Mouse (Mus musculus): ENCODE data around the gene Rbm14. TPM values are rescaled to one million over a fixed set of nuclear protein-coding genes. Genes with fewer than 3 reads are reported as not detected.

Rbm14 gene
- polyA plus RNA-seq, 1 experiment from 2014 or later: 43.8 TPM

DNA sequence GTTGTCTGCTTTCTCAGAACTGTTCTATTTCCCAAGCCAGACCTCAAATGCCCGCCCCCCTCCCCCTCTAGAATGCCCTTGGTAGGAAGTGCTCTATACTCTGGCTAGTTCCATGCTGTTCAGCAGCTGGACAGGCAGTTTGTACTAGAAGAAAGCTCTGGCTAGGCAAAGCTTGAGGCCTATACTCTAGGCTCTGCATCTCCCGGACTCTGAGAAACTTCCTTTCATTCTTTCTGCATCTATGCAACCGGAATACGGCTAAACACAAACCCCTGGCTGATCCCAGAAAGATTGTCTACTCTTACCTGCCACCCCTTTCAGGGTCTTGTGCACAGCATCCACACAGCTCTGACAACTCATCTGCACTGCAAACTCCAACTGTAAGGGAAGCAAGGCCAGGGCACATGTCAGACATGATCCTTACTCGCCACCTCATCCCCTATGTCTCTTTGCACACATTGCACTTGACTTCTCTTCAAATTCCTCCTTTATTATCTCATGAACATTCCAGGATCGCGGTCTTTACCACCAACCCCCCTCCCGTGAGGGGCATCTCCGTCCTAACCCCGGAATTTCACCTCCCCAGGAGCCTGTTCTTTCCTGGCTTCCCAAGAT is 27.2 kb upstream of the Rbm14 start:
- ATAC-seq (replicated peaks; ENCODE audit: low FRiP score, low read depth): peak; percentile 18; the same call in 1 of the 2 replicates
- WGBS: 24% methylated on average over 10 of the region's 10 CpGs
- TF ChIP-seq CTCF (IDR thresholded peaks at IDR 0.05; ENCODE audit: low read depth): no peak

DNA sequence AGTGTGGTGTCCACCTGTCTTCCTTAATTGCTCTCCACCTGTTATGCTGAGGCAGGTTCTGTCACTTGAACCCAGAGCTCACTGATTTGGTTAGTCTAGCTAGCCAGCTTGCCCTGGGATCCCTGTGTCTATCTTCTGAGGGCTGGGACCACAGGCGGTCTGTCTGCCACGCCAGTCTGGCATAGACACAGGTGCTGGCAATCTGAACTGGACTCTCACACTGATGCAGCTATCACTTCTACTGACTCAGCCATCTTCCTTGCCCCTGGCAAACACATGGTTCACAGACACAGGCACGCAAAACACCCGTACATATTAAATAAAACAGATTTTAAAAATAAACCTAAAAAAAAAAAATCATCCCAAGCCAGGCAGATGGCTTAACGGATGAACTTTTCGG is 25.6 kb upstream of the Rbm14 start:
- no peak overlapping the region for H3K4me2 ChIP-seq (ENCODE audit: low read length)
- ATAC-seq (replicated peaks; ENCODE audit: low FRiP score, low read depth) (no peak), DNase-seq (ENCODE audit: low spot score) (no peak)
- H3K9ac ChIP-seq (ENCODE audit: low read depth, low read length): no peak overlapping the region
- 94% methylated on average over 6 of the region's 6 CpGs for WGBS
- H3K9me3 ChIP-seq (replicated peaks; ENCODE audit: low read length): no peaks in the 10 kb centered on the region
- H3K36me3 ChIP-seq (ENCODE audit: insufficient read depth, low read length): 0 out of 2 replicates have a peak, but pooled peaks cover 2% of the 10 kb centered on the region
- no peak for TF ChIP-seq CTCF (IDR thresholded peaks at IDR 0.05; ENCODE audit: low read depth)
- no peak overlapping the region for H3K4me3 ChIP-seq (replicated peaks; ENCODE audit: low read depth, low read length)
- H3K27ac ChIP-seq: no peak overlapping the region
- H3K27me3 ChIP-seq (ENCODE audit: insufficient read depth, low read length): no peaks in the 10 kb centered on the region; the same call in 1 of the 2 replicates
- 0 out of 2 replicates have a peak, but pooled peaks cover 7% of the 10 kb centered on the region for H3K4me1 ChIP-seq (replicated peaks; ENCODE audit: insufficient read depth, low read length)

More for the DNA sequence above, 27.2 kb upstream of the Rbm14 start:
- Histone ChIP-seq H3K4me2 (ENCODE audit: low read length) (peak overlapping the region; percentile 94), H3K27ac (peak overlapping the region; percentile 60), H3K36me3 (ENCODE audit: insufficient read depth, low read length) (0 out of 2 replicates have a peak, but pooled peaks cover 2% of the 10 kb centered on the region), H3K4me1 (replicated peaks; ENCODE audit: insufficient read depth, low read length) (0 out of 2 replicates have a peak, but pooled peaks cover 7% of the 10 kb centered on the region), H3K9ac (ENCODE audit: low read depth, low read length) (peak overlapping the region; percentile 72), H3K27me3 (ENCODE audit: insufficient read depth, low read length) (no peaks in the 10 kb centered on the region; the same call in 1 of the 2 replicates), H3K4me3 (replicated peaks; ENCODE audit: low read depth, low read length) (peak overlapping the region; percentile 55), H3K9me3 (replicated peaks; ENCODE audit: low read length) (no peaks in the 10 kb centered on the region)
- DNase-seq (ENCODE audit: low spot score): peak; percentile 22

DNA sequence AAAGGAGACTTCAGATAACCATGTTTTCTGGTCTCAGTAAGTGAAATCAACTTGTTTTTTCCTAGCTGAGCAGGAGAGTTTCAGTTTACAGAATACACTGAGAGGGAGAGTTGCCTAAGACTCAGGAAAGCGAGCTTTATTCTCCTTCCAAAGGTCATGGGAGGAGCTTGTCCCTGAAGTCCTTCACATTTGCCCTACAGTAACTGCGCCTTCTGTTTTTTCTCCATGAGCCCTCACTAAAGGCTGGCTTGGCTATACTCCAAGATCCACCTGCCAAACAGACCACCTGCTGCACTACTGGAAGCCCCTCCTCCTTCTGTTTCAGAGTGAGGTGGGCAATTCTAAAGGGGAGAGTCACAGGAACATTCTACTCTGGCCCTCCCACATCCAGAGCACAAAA is 24.7 kb upstream of the Rbm14 start:
- no peak for TF ChIP-seq CTCF (IDR thresholded peaks at IDR 0.05; ENCODE audit: low read depth)
- DNase-seq (ENCODE audit: low spot score) (no peak), ATAC-seq (replicated peaks; ENCODE audit: low FRiP score, low read depth) (no peak)
- 0 out of 2 replicates have a peak, but pooled peaks cover 2% of the 10 kb centered on the region for H3K36me3 ChIP-seq (ENCODE audit: insufficient read depth, low read length)
- H3K27me3 ChIP-seq (ENCODE audit: insufficient read depth, low read length): no peaks in the 10 kb centered on the region; the same call in 1 of the 2 replicates
- H3K9ac ChIP-seq (ENCODE audit: low read depth, low read length): no peak overlapping the region
- no peaks in the 10 kb centered on the region for H3K9me3 ChIP-seq (replicated peaks; ENCODE audit: low read length)
- 67% methylated on average over 2 of the region's 2 CpGs for WGBS
- no peak overlapping the region for H3K4me2 ChIP-seq (ENCODE audit: low read length)
- H3K27ac ChIP-seq: no peak overlapping the region; the same call in 1 of the 2 replicates
- no peak overlapping the region for H3K4me3 ChIP-seq (replicated peaks; ENCODE audit: low read depth, low read length)
- H3K4me1 ChIP-seq (replicated peaks; ENCODE audit: insufficient read depth, low read length): 0 out of 2 replicates have a peak, but pooled peaks cover 7% of the 10 kb centered on the region

DNA sequence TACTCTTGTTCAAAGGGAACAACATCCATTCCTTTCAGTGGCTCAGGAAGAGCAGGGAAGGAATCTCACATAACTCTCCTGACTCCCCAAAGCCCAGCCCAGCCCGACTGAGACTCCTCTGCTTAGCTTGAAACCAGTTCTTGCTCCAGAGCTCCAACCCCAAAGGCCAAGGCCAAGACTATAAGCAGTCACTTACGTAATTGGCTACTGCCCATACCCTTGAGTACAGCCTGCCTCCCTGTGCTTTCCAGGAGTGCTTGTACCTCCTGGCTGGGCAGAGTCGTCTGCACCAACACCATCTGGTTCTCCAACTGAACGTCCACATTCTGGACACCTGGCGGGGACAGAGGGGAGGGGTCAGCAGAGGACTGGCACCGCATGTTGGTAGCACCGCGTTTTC is 22.5 kb upstream of the Rbm14 start:
- TF ChIP-seq CTCF (IDR thresholded peaks at IDR 0.05; ENCODE audit: low read depth): no peak
- ATAC-seq (replicated peaks; ENCODE audit: low FRiP score, low read depth) (no peak), DNase-seq (ENCODE audit: low spot score) (no peak)
- no peaks in the 10 kb centered on the region for H3K9me3 ChIP-seq (replicated peaks; ENCODE audit: low read length)
- H3K9ac ChIP-seq (ENCODE audit: low read depth, low read length): no peak overlapping the region
- H3K36me3 ChIP-seq (ENCODE audit: insufficient read depth, low read length): 0 out of 2 replicates have a peak, but pooled peaks cover 2% of the 10 kb centered on the region
- H3K4me1 ChIP-seq (replicated peaks; ENCODE audit: insufficient read depth, low read length): 0 out of 2 replicates have a peak, but pooled peaks cover 4% of the 10 kb centered on the region
- H3K27ac ChIP-seq: no peak overlapping the region
- H3K4me3 ChIP-seq (replicated peaks; ENCODE audit: low read depth, low read length): no peak overlapping the region
- H3K4me2 ChIP-seq (ENCODE audit: low read length): no peak overlapping the region
- no peaks in the 10 kb centered on the region for H3K27me3 ChIP-seq (ENCODE audit: insufficient read depth, low read length)
- 83% methylated on average over 8 of the region's 8 CpGs for WGBS

DNA sequence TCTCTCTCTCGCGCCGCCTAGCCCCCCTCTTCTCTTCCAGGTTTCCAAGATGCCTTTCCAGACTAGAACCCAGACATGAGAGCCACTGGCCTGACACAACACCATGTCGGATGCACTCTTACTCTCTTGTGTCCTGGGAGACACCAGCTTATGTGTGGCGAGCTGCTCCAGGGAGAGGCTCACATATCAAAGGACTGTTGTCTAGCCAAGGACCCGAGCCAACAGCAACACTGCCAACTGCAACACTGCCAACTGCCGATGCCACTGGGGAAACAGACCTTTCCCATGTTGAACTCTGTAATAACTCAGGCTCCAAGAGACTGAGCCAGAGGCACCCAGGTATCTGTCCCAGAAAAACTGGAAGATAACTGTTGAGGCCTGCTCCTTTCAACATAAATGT is 17.7 kb upstream of the Rbm14 start:
- no peaks in the 10 kb centered on the region for H3K27me3 ChIP-seq (ENCODE audit: insufficient read depth, low read length)
- no peak overlapping the region for H3K27ac ChIP-seq
- H3K4me3 ChIP-seq (replicated peaks; ENCODE audit: low read depth, low read length): no peak overlapping the region
- H3K4me1 ChIP-seq (replicated peaks; ENCODE audit: insufficient read depth, low read length): no peaks in the 10 kb centered on the region
- 60% methylated on average over 7 of the region's 7 CpGs for WGBS
- H3K9ac ChIP-seq (ENCODE audit: low read depth, low read length): no peak overlapping the region
- TF ChIP-seq CTCF (IDR thresholded peaks at IDR 0.05; ENCODE audit: low read depth): no peak
- H3K4me2 ChIP-seq (ENCODE audit: low read length): no peak overlapping the region
- DNase-seq (ENCODE audit: low spot score): no peak
- H3K9me3 ChIP-seq (replicated peaks; ENCODE audit: low read length): no peaks in the 10 kb centered on the region
- peaks cover 12% of the 10 kb centered on the region; the same call in 1 of the 2 replicates for H3K36me3 ChIP-seq (ENCODE audit: insufficient read depth, low read length)
- no peak for ATAC-seq (replicated peaks; ENCODE audit: low FRiP score, low read depth)

DNA sequence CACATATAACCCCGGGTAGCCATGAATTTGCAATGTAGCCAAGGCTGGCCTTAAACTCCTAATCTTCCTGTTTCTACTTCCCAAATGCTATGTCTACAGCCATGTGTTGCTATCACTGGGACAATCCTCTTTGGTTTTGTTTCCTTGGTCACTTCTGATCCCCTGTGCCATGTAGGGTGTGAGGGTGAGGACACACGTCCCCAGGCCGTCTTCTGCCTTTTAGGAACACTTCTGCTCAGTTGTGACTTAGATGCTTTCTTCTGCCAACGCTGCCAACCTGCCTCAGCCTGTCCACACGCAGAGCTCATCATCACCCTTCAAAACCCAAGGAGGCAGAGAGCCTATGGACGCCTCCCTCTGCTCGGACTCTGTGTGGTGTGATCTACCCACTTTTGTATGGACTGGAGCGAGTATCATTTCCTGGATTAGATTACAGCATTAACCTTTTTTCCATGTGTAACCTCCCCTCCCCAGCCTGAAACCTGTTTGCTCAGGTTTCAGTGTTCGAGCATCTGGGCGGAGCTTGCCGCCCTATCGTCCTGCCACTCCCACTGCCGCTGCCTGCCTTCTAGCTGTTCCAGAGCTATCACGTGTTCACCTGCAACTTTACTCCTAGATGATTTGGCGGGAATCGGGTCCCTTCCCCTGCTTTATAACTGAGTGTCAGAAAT is 17.1 kb upstream of the Rbm14 start:
- ATAC-seq (replicated peaks; ENCODE audit: low FRiP score, low read depth) (no peak), DNase-seq (ENCODE audit: low spot score) (peak; percentile 47)
- Histone ChIP-seq H3K4me3 (replicated peaks; ENCODE audit: low read depth, low read length) (no peak overlapping the region), H3K27me3 (ENCODE audit: insufficient read depth, low read length) (no peaks in the 10 kb centered on the region), H3K9ac (ENCODE audit: low read depth, low read length) (no peak overlapping the region), H3K27ac (no peak overlapping the region), H3K4me1 (replicated peaks; ENCODE audit: insufficient read depth, low read length) (no peaks in the 10 kb centered on the region), H3K36me3 (ENCODE audit: insufficient read depth, low read length) (peaks cover 10% of the 10 kb centered on the region; the same call in 1 of the 2 replicates), H3K4me2 (ENCODE audit: low read length) (no peak overlapping the region), H3K9me3 (replicated peaks; ENCODE audit: low read length) (no peaks in the 10 kb centered on the region)
- 39% methylated on average over 16 of the region's 16 CpGs for WGBS
- no peak for TF ChIP-seq CTCF (IDR thresholded peaks at IDR 0.05; ENCODE audit: low read depth)
